Mouse (Mus musculus) stomach, embryonic 14.5 days (tissue): Measurements from ENCODE around the gene Fam13c. TPM values are rescaled to one million over a fixed set of nuclear protein-coding genes. Genes with fewer than 3 reads are reported as not detected.

ENCODE experiments used
- ATAC-seq: fragments of 200-750 bp; cut with Nextera tagmentation; 2 replicates; pipeline ENCODE4 v1.8.0; 2017; ENCODE audit warnings: low read depth, moderate TSS enrichment; ENCODE audit not compliant: insufficient number of reproducible peaks, insufficient read depth, low FRiP score
- H3K27ac ChIP-seq: fragments of 300-500 bp; sonication (generic); 2 replicates; pipeline ENCODE4 v1.5.1; 2014; ENCODE audit warnings: mild to moderate bottlenecking, low read length, moderate library complexity, mixed read lengths
- H3K27me3 ChIP-seq: fragments of 300-500 bp; sonication (generic); 2 replicates; pipeline ENCODE4 v1.6.1; 2014; ENCODE audit warnings: low read length, control low read depth, mixed read lengths; ENCODE audit not compliant: control insufficient read depth, insufficient read depth
- H3K36me3 ChIP-seq: fragments of 300-500 bp; sonication (generic); 2 replicates; pipeline ENCODE4 v1.6.1; 2014; ENCODE audit warnings: mild to moderate bottlenecking, control low read depth, low read length, moderate library complexity, mixed read lengths; ENCODE audit not compliant: control insufficient read depth, insufficient read depth
- H3K4me1 ChIP-seq: fragments of 300-500 bp; sonication (generic); 2 replicates; pipeline ENCODE4 v1.6.1; 2014; ENCODE audit warnings: low read length, control low read depth, mixed read lengths; ENCODE audit not compliant: control insufficient read depth, insufficient read depth
- H3K4me2 ChIP-seq: fragments of 300-500 bp; sonication (generic); replicated peaks from 2 replicates; pipeline ENCODE4 v1.6.1; 2014; ENCODE audit warnings: low read depth, low read length, control low read depth
- H3K4me3 ChIP-seq: fragments of 300-500 bp; sonication (generic); 2 replicates; pipeline ENCODE4 v1.5.1; 2014; ENCODE audit warnings: low read depth, low read length, control low read depth
- H3K9ac ChIP-seq: fragments of 300-500 bp; sonication (generic); replicated peaks from 2 replicates; pipeline ENCODE4 v1.6.1; 2014; ENCODE audit warnings: low read depth, mild to moderate bottlenecking, control low read depth, low read length, moderate library complexity, mixed read lengths
- H3K9me3 ChIP-seq: fragments of 300-500 bp; sonication (generic); 2 replicates; pipeline ENCODE4 v1.6.1; 2016; ENCODE audit warnings: low read depth, low read length, control low read depth; ENCODE audit not compliant: control insufficient read depth
- WGBS: fragments of 180-500 bp; shearing (Covaris S2); extraction: QIAGEN DNeasy Blood & Tissue Kit; methylation state at CpG from one replicate; pipeline ENCODE4 v1.1.7; 2014; 5-methylcytosine and 5-hydroxymethylcytosine counted together
- polyA plus RNA-seq: library from polyadenylated mRNA; unstranded; fragments of >200 nt; fragmentation: Nextera tagmentation; extraction: Ambion mirVana; gene quantifications from 2 replicates; pipeline ENCODE4 v1.2.1, GENCODE M21; 2014

The Fam13c gene
- polyA plus RNA-seq, 1 experiment from 2014 or later = 11.2 TPM

GRCm38 (mm10) chr10:70499246-70499645, 59.0 kb downstream of the Fam13c start:
- ATAC-seq = no peak

DNA sequence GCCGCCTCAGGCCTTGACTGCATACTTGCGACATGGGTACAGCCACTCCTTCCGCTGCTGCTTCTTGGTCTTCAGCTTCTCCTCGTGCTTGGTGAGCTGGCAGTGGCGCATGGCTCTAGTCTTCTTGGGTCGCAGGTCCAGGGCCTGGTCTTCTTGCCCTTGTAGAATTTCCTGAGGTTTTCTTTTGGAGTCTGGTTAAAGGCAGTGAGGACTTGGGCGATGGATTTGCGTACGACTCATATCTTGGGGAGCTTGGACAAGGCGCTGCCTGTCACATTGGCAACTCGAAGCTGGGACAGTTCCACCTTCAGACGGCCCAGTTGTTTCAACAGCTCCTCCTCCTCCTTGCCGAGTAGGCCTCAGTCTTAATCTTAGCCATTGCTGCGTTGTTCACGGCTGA, 64.6 kb downstream of the Fam13c start:
- Histone ChIP-seq H3K4me3 (no peak overlapping the region), H3K4me2 (no peak overlapping the region), H3K36me3 (no peaks in the 10 kb centered on the region), H3K27me3 (no peaks in the 10 kb centered on the region), H3K4me1 (0 out of 2 replicates have a peak, but pooled peaks cover 3% of the 10 kb centered on the region), H3K9me3 (no peaks in the 10 kb centered on the region), H3K9ac (no peak overlapping the region), H3K27ac (no peak overlapping the region)
- no peak for ATAC-seq
- WGBS = 89% methylated on average over 15 of the region's 15 CpGs

More at GRCm38 (mm10) chr10:70499246-70499645, 59.0 kb downstream of the Fam13c start:
- Histone ChIP-seq H3K27ac (no peak overlapping the region), H3K4me2 (no peak overlapping the region), H3K9ac (no peak overlapping the region), H3K4me1 (0 out of 2 replicates have a peak, but pooled peaks cover 4% of the 10 kb centered on the region), H3K27me3 (no peaks in the 10 kb centered on the region), H3K9me3 (no peaks in the 10 kb centered on the region), H3K4me3 (no peak overlapping the region), H3K36me3 (no peaks in the 10 kb centered on the region)
- WGBS = 68% methylated on average over 13 of the region's 13 CpGs

DNA sequence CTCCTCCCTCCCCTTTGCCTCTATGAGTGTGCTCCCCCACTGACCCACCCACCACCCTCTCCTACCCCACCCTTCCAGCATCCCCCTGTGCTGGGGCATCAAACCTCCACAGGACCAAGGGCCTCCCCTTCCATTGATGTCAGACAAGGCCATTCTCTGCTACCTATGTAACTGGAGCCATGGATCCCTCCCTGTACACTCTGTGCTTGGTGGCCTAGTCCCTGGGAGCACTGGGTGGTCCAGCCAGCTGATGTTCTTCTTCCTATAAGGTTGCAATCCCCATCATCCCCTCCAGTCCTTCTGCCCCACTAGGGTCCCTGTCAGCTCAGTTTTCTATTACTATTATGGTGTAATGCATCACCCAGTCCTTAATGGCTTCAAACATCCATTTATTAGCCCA, 65.1 kb downstream of the Fam13c start:
- no peaks in the 10 kb centered on the region for H3K36me3 ChIP-seq
- H3K9me3 ChIP-seq = no peaks in the 10 kb centered on the region
- no peak overlapping the region for H3K27ac ChIP-seq
- no peak overlapping the region for H3K4me3 ChIP-seq
- no peak for ATAC-seq
- no peak overlapping the region for H3K9ac ChIP-seq
- no peak overlapping the region for H3K4me2 ChIP-seq
- H3K4me1 ChIP-seq = 0 out of 2 replicates have a peak, but pooled peaks cover 3% of the 10 kb centered on the region
- H3K27me3 ChIP-seq = no peaks in the 10 kb centered on the region

DNA sequence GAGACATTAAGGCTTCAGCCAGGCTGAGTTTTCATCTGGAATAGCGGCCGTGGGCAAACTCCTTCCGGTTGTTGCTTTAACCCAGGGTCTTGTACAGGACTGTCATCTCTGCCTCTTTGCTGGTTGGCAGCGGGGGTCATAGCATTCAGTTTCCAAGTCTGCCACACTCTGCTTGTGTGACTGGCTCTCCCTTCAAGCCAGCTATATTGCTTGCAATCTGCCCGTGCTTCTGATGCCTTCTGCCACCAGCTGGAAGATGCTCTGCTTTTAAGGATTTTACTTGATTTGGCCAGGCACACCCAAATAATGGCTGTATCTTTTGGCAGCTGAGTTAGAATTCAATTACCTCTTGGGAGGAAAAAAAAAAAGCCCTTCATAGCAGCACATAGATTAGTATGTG, 65.6 kb downstream of the Fam13c start:
- no peak overlapping the region for H3K4me2 ChIP-seq
- no peaks in the 10 kb centered on the region for H3K36me3 ChIP-seq
- 0 out of 2 replicates have a peak, but pooled peaks cover 3% of the 10 kb centered on the region for H3K4me1 ChIP-seq
- H3K9me3 ChIP-seq = no peaks in the 10 kb centered on the region
- no peak overlapping the region for H3K4me3 ChIP-seq
- no peak for ATAC-seq
- WGBS = 56% methylated on average over 5 of the region's 5 CpGs
- H3K9ac ChIP-seq = no peak overlapping the region
- H3K27me3 ChIP-seq = no peaks in the 10 kb centered on the region
- H3K27ac ChIP-seq = no peak overlapping the region

GRCm38 (mm10) chr10:70506499-70507168, 66.4 kb downstream of the Fam13c start:
- ATAC-seq = no peak
- WGBS = 70% methylated on average over 15 of the region's 15 CpGs
- Histone ChIP-seq H3K36me3 (no peaks in the 10 kb centered on the region), H3K27me3 (no peaks in the 10 kb centered on the region), H3K27ac (no peak overlapping the region), H3K4me1 (0 out of 2 replicates have a peak, but pooled peaks cover 3% of the 10 kb centered on the region), H3K9ac (no peak overlapping the region), H3K4me3 (no peak overlapping the region), H3K4me2 (no peak overlapping the region), H3K9me3 (no peaks in the 10 kb centered on the region)

GRCm38 (mm10) chr10:70507880-70508279, 67.6 kb downstream of the Fam13c start:
- 94% methylated on average over 3 of the region's 3 CpGs for WGBS
- H3K27ac ChIP-seq = no peak overlapping the region
- 0 out of 2 replicates have a peak, but pooled peaks cover 3% of the 10 kb centered on the region for H3K4me1 ChIP-seq
- H3K4me3 ChIP-seq = no peak overlapping the region
- H3K27me3 ChIP-seq = no peaks in the 10 kb centered on the region
- H3K36me3 ChIP-seq = no peaks in the 10 kb centered on the region
- no peak overlapping the region for H3K9ac ChIP-seq
- ATAC-seq = no peak
- H3K9me3 ChIP-seq = no peaks in the 10 kb centered on the region
- no peak overlapping the region for H3K4me2 ChIP-seq

DNA sequence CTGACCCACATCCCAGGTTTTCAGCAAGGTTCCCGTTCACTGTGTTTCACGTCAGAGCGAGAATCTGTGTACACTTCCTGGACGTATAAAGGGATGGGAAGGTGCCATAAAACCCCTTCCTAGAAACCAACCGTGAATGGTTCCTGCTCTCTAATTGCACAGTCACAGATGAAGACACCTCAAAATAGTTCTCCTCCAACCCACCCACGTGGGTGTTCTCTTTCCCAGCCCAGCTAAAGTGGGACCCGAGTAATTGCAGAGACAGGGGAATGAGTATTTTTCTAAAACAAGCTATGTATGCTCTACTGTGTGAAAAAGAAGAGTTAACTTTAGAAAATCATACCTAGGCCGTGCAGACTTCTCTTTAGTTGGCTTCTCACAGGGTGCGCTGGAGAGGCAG, 74.6 kb downstream of the Fam13c start:
- Histone ChIP-seq H3K4me3 (no peak overlapping the region), H3K9me3 (no peaks in the 10 kb centered on the region), H3K9ac (no peak overlapping the region), H3K27me3 (no peaks in the 10 kb centered on the region), H3K27ac (no peak overlapping the region), H3K4me1 (peaks cover 4% of the 10 kb centered on the region; the same call in 1 of the 2 replicates), H3K36me3 (no peaks in the 10 kb centered on the region), H3K4me2 (no peak overlapping the region)
- no peak for ATAC-seq
- WGBS = 86% methylated on average over 9 of the region's 9 CpGs

- Histone ChIP-seq H3K4me1 (peaks cover 12% of the 10 kb centered on the region), H3K9me3 (no peaks in the 10 kb centered on the region), H3K36me3 (no peaks in the 10 kb centered on the region), H3K4me3 (no peak overlapping the region), H3K27me3 (0 out of 2 replicates have a peak, but pooled peaks cover 4% of the 10 kb centered on the region), H3K4me2 (no peak overlapping the region), H3K9ac (no peak overlapping the region), H3K27ac (no peak overlapping the region)
- no peak for ATAC-seq
- 86% methylated on average over 8 of the region's 8 CpGs for WGBS
Measured at GRCm38 (mm10) chr10:70516661-70517060, 76.4 kb downstream of the Fam13c start.
